Mouse (Mus musculus) ES-E14 (cell line): ENCODE results near the gene Agrn. TPM values are rescaled to one million over a fixed set of nuclear protein-coding genes. Genes with fewer than 3 reads are reported as not detected.
A peak's percentile ranks its signal among the peaks of the same experiment; 100 is the strongest.

Experiments used
- DNase-seq: peaks from one replicate; pipeline ENCODE4 v3.0.0-alpha.2; 2013; ENCODE audit warnings: low read depth, low spot score
- H3K27ac ChIP-seq: 2 replicates; pipeline ENCODE4 v1.5.1; 2012; ENCODE audit warnings: low read depth, mild to moderate bottlenecking, low read length, moderate library complexity, mixed read lengths; ENCODE audit not compliant: poor library complexity, insufficient read depth, severe bottlenecking
- H3K36me3 ChIP-seq: 2 replicates; pipeline ENCODE4 v1.6.1; 2012; ENCODE audit warnings: mild to moderate bottlenecking, low read length, moderate library complexity, mixed read lengths; ENCODE audit not compliant: control insufficient read depth, poor library complexity, insufficient read depth, severe bottlenecking
- H3K4me1 ChIP-seq, 2 experiments: fragments of 150-350 bp in 1 of 2; sonication (generic) in 1 of 2; 2 replicates each; pipeline ENCODE4 v1.6.1; 2012; ENCODE audit warnings: low read length in 2 of 2, mild to moderate bottlenecking in 1 of 2, mixed read lengths in 1 of 2; ENCODE audit not compliant: control insufficient read depth in 2 of 2, insufficient read depth in 2 of 2, poor library complexity in 1 of 2
- H3K4me3 ChIP-seq, 2 experiments: fragments of 150-350 bp in 1 of 2; sonication (generic) in 1 of 2; 2 replicates each; pipeline ENCODE4 v1.5.1; 2012; ENCODE audit warnings: low read length in 2 of 2, low read depth in 1 of 2, mild to moderate bottlenecking in 1 of 2, mixed read lengths in 1 of 2; ENCODE audit not compliant: insufficient read depth in 1 of 2, poor library complexity in 1 of 2, severe bottlenecking in 1 of 2
- H3K9ac ChIP-seq: 2 replicates; pipeline ENCODE4 v1.6.1; 2012; ENCODE audit warnings: low read depth, mild to moderate bottlenecking, low read length, mixed read lengths; ENCODE audit not compliant: poor library complexity, insufficient read depth, severe bottlenecking
- H3K9me3 ChIP-seq: fragments of 150-350 bp; sonication (generic); 2 replicates; pipeline ENCODE4 v1.6.1; 2012; ENCODE audit warnings: low read depth, mild to moderate bottlenecking, low read length; ENCODE audit not compliant: control insufficient read depth, insufficient read depth
- CHD2 ChIP-seq: IDR thresholded peaks from 2 replicates; pipeline ENCODE4 v1.6.1; 2014; ENCODE audit warnings: mild to moderate bottlenecking, low read depth, low read length, inconsistent platforms
- HCFC1 ChIP-seq: IDR thresholded peaks from 2 replicates; pipeline ENCODE4 v1.6.1; 2012; ENCODE audit warnings: low read length, inconsistent platforms, borderline replicate concordance; ENCODE audit not compliant: insufficient read depth
- MAFK ChIP-seq: IDR thresholded peaks from 2 replicates; pipeline ENCODE4 v1.6.1; 2014; ENCODE audit warnings: mild to moderate bottlenecking, low read depth, low read length, inconsistent platforms; ENCODE audit not compliant: insufficient read depth
- ZC3H11A ChIP-seq: IDR thresholded peaks from 2 replicates; pipeline ENCODE4 v1.6.1; 2012; ENCODE audit warnings: low read depth, mild to moderate bottlenecking, inconsistent platforms, low read length, borderline replicate concordance
- ZNF384 ChIP-seq: IDR thresholded peaks from 2 replicates; pipeline ENCODE4 v1.6.1; 2012; ENCODE audit warnings: low read depth, low read length, inconsistent platforms
- in situ Hi-C, 2 experiments: fragments of 600-800 bp; cut with MboI; formaldehyde crosslinking; loops; one replicate each; pipeline ENCODE4 v1.15.1; 2025; ENCODE audit warnings: low sequenced_read_pairs in 2 of 2, inconsistent platforms in 1 of 2; ENCODE audit not compliant: unreplicated experiment in 2 of 2
- total RNA-seq: library from RNA; depleted of rRNA; stranded (reverse); fragments of 300-350 nt; gene quantifications from 2 replicates; pipeline ENCODE4 v1.2.3, GENCODE M21; 2012

The Agrn gene
- total RNA-seq, 1 experiment, result 214 TPM

- DNase-seq, result no peak
- Histone ChIP-seq H3K27ac (peak overlapping the region; percentile 26; the same call in 1 of the 2 replicates), H3K9me3 (no peaks in the 10 kb centered on the region), H3K36me3 (peaks cover 23% of the 10 kb centered on the region), H3K4me3 (peak overlapping the region; percentile 83 to 99), H3K9ac (peak overlapping the region; percentile 91), H3K4me1 (peaks cover 10 to 42% of the 10 kb centered on the region in 2 experiments; a peak in 3 of 4 replicates)
- TF ChIP-seq HCFC1 (no peak), CHD2 (no peak), MAFK (no peak), ZNF384 (no peak), ZC3H11A (no peak)
- in situ Hi-C loops, result no loop called here
These were observed 1.1 kb downstream of the Agrn start for GRCm38 (mm10) chr4:156195927-156196870.

- H3K4me1 ChIP-seq, result peaks cover 22 to 58% of the 10 kb centered on the region in 2 experiments; a peak in 3 of 4 replicates
- H3K4me3 ChIP-seq, result no peak overlapping the region
- no peak overlapping the region for H3K27ac ChIP-seq
- H3K9me3 ChIP-seq, result no peaks in the 10 kb centered on the region
- no peak for DNase-seq
- H3K9ac ChIP-seq, result no peak overlapping the region
- peaks cover 35% of the 10 kb centered on the region for H3K36me3 ChIP-seq
- TF ChIP-seq MAFK, result no peak
- TF ChIP-seq ZNF384, result no peak
- TF ChIP-seq HCFC1, result no peak
- TF ChIP-seq CHD2, result no peak
- TF ChIP-seq ZC3H11A, result no peak
- in situ Hi-C loops, result no loop called here
These were observed 2.9 kb downstream of the Agrn start for GRCm38 (mm10) chr4:156194346-156194745.

- Histone ChIP-seq H3K4me1 (peaks cover 22 to 58% of the 10 kb centered on the region in 2 experiments; a peak in 3 of 4 replicates), H3K4me3 (no peak overlapping the region), H3K36me3 (peaks cover 35% of the 10 kb centered on the region), H3K27ac (peak overlapping the region; percentile 97; the same call in 1 of the 2 replicates), H3K9ac (no peak overlapping the region), H3K9me3 (no peaks in the 10 kb centered on the region)
- TF ChIP-seq HCFC1 (no peak), CHD2 (no peak), ZC3H11A (no peak), MAFK (no peak), ZNF384 (no peak)
- in situ Hi-C loops, result no loop called here
- no peak for DNase-seq
These were observed 3.4 kb downstream of the Agrn start for GRCm38 (mm10) chr4:156193906-156194305.

- peak overlapping the region; percentile 63; the same call in 1 of the 2 replicates for H3K9ac ChIP-seq
- peak overlapping the region in 1 of 2 experiments; percentile 44; a peak in 2 of 4 replicates for H3K4me3 ChIP-seq
- peaks cover 35% of the 10 kb centered on the region for H3K36me3 ChIP-seq
- peak; percentile 60; the same call in 1 of the 2 replicates for TF ChIP-seq CHD2
- TF ChIP-seq HCFC1, result no peak
- H3K9me3 ChIP-seq, result no peaks in the 10 kb centered on the region
- in situ Hi-C loops, result no loop called here
- DNase-seq, result peak; percentile 77
- peak overlapping the region; percentile 97 for H3K27ac ChIP-seq
- H3K4me1 ChIP-seq, result peaks cover 25 to 56% of the 10 kb centered on the region in 2 experiments; a peak in 3 of 4 replicates
These were observed 4.1 kb downstream of the Agrn start for GRCm38 (mm10) chr4:156193200-156193590.
